Mouse (Mus musculus) G1E-ER4 (cell line): ENCODE data around the gene Ttf1. TPM values are rescaled to one million over a fixed set of nuclear protein-coding genes. Genes with fewer than 3 reads are reported as not detected.

Source experiments
- GATA1 ChIP-seq: IDR thresholded peaks from one replicate; pipeline ENCODE4 v1.8.0; 2012; ENCODE audit warnings: low read length, inconsistent platforms
- polyA plus RNA-seq: library from polyadenylated mRNA; stranded (reverse); fragments of >175 nt; gene quantifications from 2 replicates; pipeline ENCODE4 v1.2.3, GENCODE M21; 2012

Gene Ttf1
- polyA plus RNA-seq: 4.6 and 5.5 TPM in 2 replicates

GRCm38 (mm10) chr2:29060135-29060597, at the start of gene Ttf1:
TSS of gene Ttf1 (plus strand) at chr2:29060262.
- TF ChIP-seq GATA1: no peak

GRCm38 (mm10) chr2:29012523-29012922, 47.5 kb upstream of the Ttf1 start:
- no peak for TF ChIP-seq GATA1

GRCm38 (mm10) chr2:29016599-29017587, 43.2 kb upstream of the Ttf1 start:
- TF ChIP-seq GATA1: no peak

GRCm38 (mm10) chr2:29018680-29019079, 41.4 kb upstream of the Ttf1 start:
- TF ChIP-seq GATA1: no peak

- TF ChIP-seq GATA1: no peak
Observed at GRCm38 (mm10) chr2:29021025-29021424, 39.0 kb upstream of the Ttf1 start.

GRCm38 (mm10) chr2:29023001-29023400, 37.1 kb upstream of the Ttf1 start:
- TF ChIP-seq GATA1: no peak

GRCm38 (mm10) chr2:29025284-29025683, 34.8 kb upstream of the Ttf1 start:
- TF ChIP-seq GATA1: no peak

GRCm38 (mm10) chr2:29030048-29030734, 29.9 kb upstream of the Ttf1 start:
- TF ChIP-seq GATA1: no peak

- TF ChIP-seq GATA1: no peak
Observed at GRCm38 (mm10) chr2:29031951-29032350, 28.1 kb upstream of the Ttf1 start.

- no peak for TF ChIP-seq GATA1
Observed at GRCm38 (mm10) chr2:29034542-29035475, 25.3 kb upstream of the Ttf1 start.

GRCm38 (mm10) chr2:29035698-29036097, 24.4 kb upstream of the Ttf1 start:
- no peak for TF ChIP-seq GATA1

- TF ChIP-seq GATA1: no peak
Observed at GRCm38 (mm10) chr2:29039741-29040140, 20.3 kb upstream of the Ttf1 start.

- TF ChIP-seq GATA1: no peak
Observed at GRCm38 (mm10) chr2:29040594-29041476, 19.2 kb upstream of the Ttf1 start.

GRCm38 (mm10) chr2:29041477-29041768, 18.6 kb upstream of the Ttf1 start:
- TF ChIP-seq GATA1: no peak
